Mouse (Mus musculus) stomach, postnatal 0 days (tissue): Measurements from ENCODE around the gene Gm49355. TPM values are rescaled to one million over a fixed set of nuclear protein-coding genes. Genes with fewer than 3 reads are reported as not detected.

Source experiments
- ATAC-seq: fragments of 200-750 bp; cut with Nextera tagmentation; 2 replicates; pipeline ENCODE4 v1.8.0; 2017; ENCODE audit not compliant: low FRiP score, low TSS enrichment
- DNase-seq: peaks from one replicate; pipeline ENCODE4 v3.0.0-alpha.2; 2016; ENCODE audit warnings: low spot score
- H3K27ac ChIP-seq: fragments of 300-500 bp; sonication (generic); replicated peaks from 2 replicates; pipeline ENCODE4 v1.5.1; 2014; ENCODE audit warnings: mild to moderate bottlenecking, control low read depth
- H3K27me3 ChIP-seq: fragments of 300-500 bp; sonication (generic); 2 replicates; pipeline ENCODE4 v1.6.1; 2014; ENCODE audit warnings: low read length; ENCODE audit not compliant: control insufficient read depth, insufficient read depth
- H3K36me3 ChIP-seq: fragments of 300-500 bp; sonication (generic); 2 replicates; pipeline ENCODE4 v1.6.1; 2014; ENCODE audit warnings: low read length, mixed read lengths; ENCODE audit not compliant: control insufficient read depth, insufficient read depth
- H3K4me1 ChIP-seq: fragments of 300-500 bp; sonication (generic); replicated peaks from 2 replicates; pipeline ENCODE4 v1.6.1; 2014; ENCODE audit warnings: antibody characterized with exemption; ENCODE audit not compliant: control insufficient read depth, insufficient read depth
- H3K4me2 ChIP-seq: fragments of 300-500 bp; sonication (generic); replicated peaks from 2 replicates; pipeline ENCODE4 v1.6.1; 2014; ENCODE audit warnings: low read depth, mild to moderate bottlenecking, control low read depth, moderate library complexity
- H3K4me3 ChIP-seq: fragments of 300-500 bp; sonication (generic); 2 replicates; pipeline ENCODE4 v1.5.1; 2014; ENCODE audit warnings: low read depth, low read length, control low read depth
- H3K9ac ChIP-seq: fragments of 300-500 bp; sonication (generic); 2 replicates; pipeline ENCODE4 v1.6.1; 2014; ENCODE audit warnings: mild to moderate bottlenecking, low read length, control low read depth, mixed read lengths
- H3K9me3 ChIP-seq: fragments of 300-500 bp; sonication (generic); 2 replicates; pipeline ENCODE4 v1.6.1; 2016; ENCODE audit warnings: low read length; ENCODE audit not compliant: control insufficient read depth
- CTCF ChIP-seq: IDR thresholded peaks from 2 replicates; pipeline ENCODE4 v1.5.1; 2016; ENCODE audit warnings: antibody characterized with exemption, low read depth, mild to moderate bottlenecking, moderate library complexity
- EP300 ChIP-seq: optimal IDR thresholded peaks from 2 replicates; pipeline ENCODE3; 2016; ENCODE audit warnings: antibody characterized with exemption
- WGBS: fragments of 180-500 bp; shearing (Covaris S2); extraction: QIAGEN DNeasy Blood & Tissue Kit; methylation state at CpG from one replicate; pipeline ENCODE4 v1.1.7; 2014; 5-methylcytosine and 5-hydroxymethylcytosine counted together
- polyA plus RNA-seq: library from polyadenylated mRNA; unstranded; fragments of >200 nt; fragmentation: Nextera tagmentation; extraction: Ambion mirVana; gene quantifications from 2 replicates; pipeline ENCODE4 v1.2.1, GENCODE M21; 2015

The Gm49355 gene
- polyA plus RNA-seq, 1 experiment from 2014 or later: 0.16 TPM

DNA sequence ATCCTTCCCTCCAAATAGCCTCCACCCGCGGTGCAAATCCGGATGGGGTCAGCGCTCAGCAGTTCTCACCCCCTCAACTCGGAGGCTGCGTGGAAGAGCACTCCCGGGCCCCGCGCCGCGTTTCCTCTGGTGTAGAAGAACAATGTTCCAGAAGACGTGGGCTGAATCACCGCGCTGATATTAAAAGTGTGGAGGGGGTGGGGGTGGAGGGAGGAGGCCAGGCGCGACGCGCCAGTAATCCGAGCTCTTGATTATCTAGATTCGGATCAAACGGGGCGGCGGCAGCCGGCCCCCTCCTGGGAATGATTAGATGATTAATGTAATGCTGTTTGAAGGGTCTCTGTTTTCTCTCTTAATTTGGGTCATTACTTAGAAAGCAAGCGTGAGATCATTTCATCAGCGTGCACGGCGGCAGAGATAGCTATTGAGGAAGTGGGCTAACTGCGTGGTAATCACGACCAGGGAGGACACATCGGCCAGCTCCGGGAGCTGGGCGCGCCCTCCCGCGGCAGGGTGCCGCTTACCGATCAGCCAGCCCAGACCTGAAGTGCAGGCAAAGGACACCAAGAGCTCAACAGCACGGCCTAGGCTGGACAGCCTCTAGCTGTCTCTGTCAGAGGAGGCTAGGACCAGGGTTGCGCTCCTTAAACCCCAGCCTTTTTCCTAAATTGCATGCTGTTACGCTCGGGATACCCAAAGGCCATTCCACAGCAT is 57.5 kb downstream of the Gm49355 start:
- TF ChIP-seq EP300 (no peak), CTCF (peak; percentile 30; the same call in 1 of the 2 replicates)
- WGBS: 1% methylated on average over 42 of the region's 42 CpGs
- Histone ChIP-seq H3K4me2 (peak overlapping the region; percentile 23; the same call in 1 of the 2 replicates), H3K4me3 (no peak overlapping the region), H3K9ac (no peak overlapping the region), H3K4me1 (no peaks in the 10 kb centered on the region), H3K27me3 (peaks cover 55% of the 10 kb centered on the region), H3K9me3 (no peaks in the 10 kb centered on the region), H3K27ac (no peak overlapping the region), H3K36me3 (no peaks in the 10 kb centered on the region)
- DNase-seq: no peak
- no peak for ATAC-seq

- no peak for DNase-seq
- no peak for ATAC-seq
These were observed 58.1 kb downstream of the Gm49355 start for GRCm38 (mm10) chr14:12341789-12342457.

GRCm38 (mm10) chr14:12342458-12343131 is 58.8 kb downstream of the Gm49355 start:
- H3K27ac ChIP-seq: no peak overlapping the region
- H3K4me2 ChIP-seq: no peak overlapping the region
- 10% methylated on average over 23 of the region's 23 CpGs for WGBS
- no peaks in the 10 kb centered on the region for H3K36me3 ChIP-seq
- no peaks in the 10 kb centered on the region for H3K4me1 ChIP-seq
- H3K9me3 ChIP-seq: no peaks in the 10 kb centered on the region
- H3K9ac ChIP-seq: no peak overlapping the region
- no peak for TF ChIP-seq CTCF
- TF ChIP-seq EP300: no peak
- DNase-seq (no peak), ATAC-seq (no peak)
- no peak overlapping the region for H3K4me3 ChIP-seq
- H3K27me3 ChIP-seq: peaks cover 53% of the 10 kb centered on the region

More at GRCm38 (mm10) chr14:12341789-12342457, 58.1 kb downstream of the Gm49355 start:
- Histone ChIP-seq H3K9ac (no peak overlapping the region), H3K9me3 (no peaks in the 10 kb centered on the region), H3K4me1 (no peaks in the 10 kb centered on the region), H3K36me3 (no peaks in the 10 kb centered on the region), H3K4me3 (no peak overlapping the region), H3K27me3 (peaks cover 58% of the 10 kb centered on the region), H3K27ac (no peak overlapping the region), H3K4me2 (no peak overlapping the region)
- WGBS: 9% methylated on average over 24 of the region's 24 CpGs
- TF ChIP-seq EP300: no peak
- no peak for TF ChIP-seq CTCF

- H3K27ac ChIP-seq: no peak overlapping the region
- H3K4me3 ChIP-seq: no peak overlapping the region
- peaks cover 56% of the 10 kb centered on the region for H3K27me3 ChIP-seq
- no peaks in the 10 kb centered on the region for H3K36me3 ChIP-seq
- H3K9me3 ChIP-seq: no peaks in the 10 kb centered on the region
- DNase-seq (no peak), ATAC-seq (no peak)
- no peaks in the 10 kb centered on the region for H3K4me1 ChIP-seq
- TF ChIP-seq EP300 (no peak), CTCF (no peak)
- no peak overlapping the region for H3K9ac ChIP-seq
- WGBS: 6% methylated on average over 20 of the region's 20 CpGs
- H3K4me2 ChIP-seq: no peak overlapping the region
These were observed 59.7 kb downstream of the Gm49355 start for GRCm38 (mm10) chr14:12343451-12343941.

DNA sequence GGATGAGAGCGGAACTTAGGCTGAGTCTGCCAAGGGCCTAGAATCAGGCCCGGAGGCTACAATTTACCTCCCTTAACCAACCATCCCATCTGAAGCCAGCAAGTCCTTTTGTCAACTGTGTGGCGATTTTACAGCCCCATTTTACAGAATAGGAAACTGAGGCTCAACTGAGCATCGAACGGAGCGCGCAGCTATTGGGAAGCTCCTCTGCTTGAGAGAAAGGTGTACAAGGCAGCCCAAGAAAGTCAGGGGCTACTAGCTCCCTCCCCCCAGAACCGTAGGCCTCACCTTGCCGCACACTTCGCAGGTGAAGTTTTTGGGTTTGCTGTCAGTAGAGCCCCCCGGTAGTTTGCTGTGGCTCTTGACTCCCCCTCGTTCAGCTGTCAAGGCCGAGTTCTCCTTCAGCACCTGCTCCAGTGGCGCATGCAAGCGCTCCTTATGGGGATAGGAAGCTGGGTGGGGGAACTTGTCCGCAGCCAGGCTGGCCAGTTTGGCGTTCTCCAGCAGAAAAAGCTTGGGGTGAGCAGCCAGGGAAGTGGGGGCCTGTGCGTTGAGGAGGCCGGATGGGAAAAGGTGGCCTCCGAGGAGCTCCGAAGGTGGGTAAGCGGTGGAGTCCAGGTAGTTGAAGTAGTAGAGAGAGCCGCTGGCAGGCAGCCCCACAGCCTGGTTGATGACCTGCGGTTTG is 60.4 kb downstream of the Gm49355 start:
- Histone ChIP-seq H3K36me3 (no peaks in the 10 kb centered on the region), H3K9ac (no peak overlapping the region), H3K27me3 (peaks cover 53% of the 10 kb centered on the region), H3K9me3 (no peaks in the 10 kb centered on the region), H3K27ac (no peak overlapping the region), H3K4me1 (no peaks in the 10 kb centered on the region), H3K4me2 (no peak overlapping the region; the same call in 1 of the 2 replicates), H3K4me3 (peak overlapping the region; percentile 15; the same call in 1 of the 2 replicates)
- DNase-seq (no peak), ATAC-seq (no peak)
- WGBS: 4% methylated on average over 24 of the region's 24 CpGs
- TF ChIP-seq EP300: no peak
- TF ChIP-seq CTCF: no peak
